Mouse (Mus musculus) B cell, adult 2 months (primary cell): Measurements from ENCODE around the gene Henmt1.
A peak's percentile ranks its signal among the peaks of the same experiment; 100 is the strongest.

Source experiments
- DNase-seq, 2 experiments: peaks; one replicate each; pipeline ENCODE4 v3.0.0; 2022

The Henmt1 gene

DNA sequence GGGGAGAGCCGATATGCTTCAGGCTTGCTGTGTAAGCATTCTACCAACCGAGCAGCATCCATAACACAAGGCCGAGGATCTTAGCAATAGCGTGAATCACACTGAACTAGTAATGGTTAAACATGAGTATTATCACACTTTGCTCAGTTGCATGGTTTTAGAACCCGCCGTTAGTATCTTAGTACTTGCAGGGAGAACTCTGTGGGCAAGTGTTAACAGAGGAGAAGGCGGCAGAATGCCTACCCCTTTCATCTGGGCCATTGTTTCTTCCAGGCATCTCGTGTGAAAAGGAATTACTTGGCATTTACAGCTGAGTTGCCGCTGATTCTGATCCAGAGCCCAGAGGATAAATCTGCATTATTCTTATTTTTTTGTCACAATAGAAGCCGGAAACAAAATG, 1.3 kb downstream of the Henmt1 start:
- DNase-seq, result no peak

DNA sequence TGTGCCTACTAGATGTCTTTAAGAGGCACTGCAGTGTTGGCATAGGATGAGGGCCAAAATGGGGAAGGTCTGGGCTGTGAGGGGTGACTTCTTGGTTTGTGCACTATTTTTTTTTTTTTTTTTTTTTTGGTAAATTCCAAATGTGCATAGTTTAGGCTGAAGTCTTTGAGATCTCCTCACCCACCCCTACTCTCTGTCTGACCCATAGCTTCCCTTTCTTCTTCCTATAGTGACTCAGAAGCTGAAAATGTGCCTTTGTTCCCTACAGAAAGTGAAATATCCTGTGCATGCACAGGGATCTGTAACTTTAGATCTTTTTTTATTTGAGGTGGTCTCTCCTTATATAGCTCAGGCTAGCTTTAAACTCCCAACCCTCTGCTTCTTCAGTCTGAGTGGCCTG, 18.3 kb downstream of the Henmt1 start:
- no peak for DNase-seq

DNA sequence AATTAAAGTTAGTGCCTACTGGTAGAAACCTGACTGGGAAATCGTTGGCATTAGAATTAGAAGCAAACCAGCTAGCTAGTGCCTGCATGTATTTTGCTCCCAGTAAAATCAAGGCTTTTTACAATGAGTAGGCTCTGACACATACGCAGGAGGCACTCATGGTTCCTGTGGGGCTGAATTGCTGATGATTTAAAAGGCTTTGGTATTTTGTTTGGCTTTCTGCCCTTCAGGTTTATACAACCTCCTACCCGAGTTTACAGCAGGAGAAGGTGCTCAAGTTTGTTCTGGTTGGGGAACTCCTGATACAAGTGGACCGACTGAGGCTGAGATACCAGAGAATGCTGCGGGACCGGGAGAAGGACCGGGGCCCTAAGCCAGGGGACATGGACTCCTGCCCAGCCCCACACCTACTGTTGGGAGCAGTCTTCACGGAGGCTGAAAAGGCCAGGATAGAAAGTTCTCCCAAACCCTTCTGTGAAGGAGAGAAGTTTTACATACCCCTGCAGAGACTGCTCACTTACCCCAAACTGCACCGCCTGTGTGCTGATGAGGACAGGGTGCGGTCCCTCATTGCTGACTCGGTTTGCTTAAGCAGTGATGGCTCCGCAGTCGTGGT, 20.1 kb downstream of the Henmt1 start:
- DNase-seq, result no peak

DNA sequence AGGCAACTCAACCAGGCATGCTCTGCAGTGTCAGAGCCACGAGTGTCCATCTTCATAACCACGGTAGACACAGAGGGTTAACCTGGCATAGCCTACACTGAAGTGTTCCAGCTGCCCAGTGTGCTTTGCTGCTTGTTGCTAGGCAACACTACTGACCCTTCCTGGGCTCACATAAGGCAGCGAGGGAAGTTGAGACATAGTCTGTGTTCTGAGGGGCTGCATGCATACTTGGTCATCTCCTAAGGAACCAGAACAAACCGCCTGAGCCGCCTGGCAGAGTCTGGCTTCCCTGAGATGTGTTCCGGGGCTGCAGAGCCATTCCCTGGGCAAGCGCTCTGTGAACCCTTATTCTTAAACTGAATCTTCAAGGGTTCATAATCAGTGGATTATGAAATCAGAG, 21.6 kb downstream of the Henmt1 start:
- no peak for DNase-seq

DNA sequence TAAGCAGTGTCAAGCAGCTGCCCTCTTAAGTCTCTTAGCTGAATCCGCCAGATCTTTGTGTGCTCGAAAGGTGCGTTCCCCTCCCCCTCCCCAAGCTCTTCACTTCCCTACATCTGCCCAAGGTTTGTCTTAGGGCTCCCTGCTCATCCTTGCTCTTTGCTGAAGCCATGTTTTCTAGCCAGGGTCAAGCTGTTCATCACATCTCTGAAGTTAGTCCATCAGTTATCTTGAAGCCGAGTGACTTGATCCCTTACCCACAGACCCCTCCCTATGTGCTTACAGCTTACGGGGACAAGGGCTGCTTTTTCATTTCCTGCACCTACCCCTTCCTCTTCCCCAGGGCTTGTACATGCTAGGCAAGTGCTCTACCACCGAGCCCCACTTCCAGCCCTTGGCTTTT, 22.0 kb downstream of the Henmt1 start:
- DNase-seq, result no peak

DNA sequence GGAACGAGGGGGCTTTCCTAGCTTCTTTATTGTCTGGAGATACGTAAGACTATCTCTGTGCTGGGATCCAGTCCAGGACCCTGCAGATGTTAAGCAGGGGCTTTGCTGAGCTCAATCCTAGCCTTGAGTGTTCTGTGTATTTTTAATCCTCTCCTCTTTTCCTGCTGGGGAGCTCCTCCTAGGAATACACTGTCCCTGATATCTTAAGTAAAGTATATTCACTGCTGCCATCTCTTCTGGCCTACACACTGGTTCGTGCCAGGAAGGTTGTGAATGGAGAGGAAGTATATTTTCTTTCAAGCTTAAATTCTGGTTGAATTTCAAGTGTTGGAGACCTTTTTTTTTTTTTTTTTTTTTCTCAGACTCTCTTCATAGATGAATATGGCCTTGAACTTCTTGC, 23.6 kb downstream of the Henmt1 start:
- no peak for DNase-seq

DNA sequence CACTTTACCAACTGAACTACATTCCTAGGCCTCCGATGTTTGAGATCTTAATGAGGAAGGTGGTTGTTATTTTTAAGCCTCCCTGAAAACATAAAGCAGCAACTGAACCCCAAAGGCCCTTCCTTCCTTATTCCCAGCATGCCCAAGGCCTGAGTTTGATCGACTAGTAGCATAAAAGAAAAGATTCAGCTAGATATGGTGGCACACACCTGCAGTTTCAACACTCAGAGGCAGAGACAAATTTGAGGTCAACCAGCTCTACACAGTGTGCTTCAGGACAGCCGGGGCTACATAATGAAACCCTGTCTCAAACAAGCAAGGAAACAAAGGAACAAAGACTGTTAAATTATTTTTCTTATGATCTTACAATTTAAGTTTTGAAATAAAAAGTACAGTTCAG, 24.1 kb downstream of the Henmt1 start:
- no peak for DNase-seq

DNA sequence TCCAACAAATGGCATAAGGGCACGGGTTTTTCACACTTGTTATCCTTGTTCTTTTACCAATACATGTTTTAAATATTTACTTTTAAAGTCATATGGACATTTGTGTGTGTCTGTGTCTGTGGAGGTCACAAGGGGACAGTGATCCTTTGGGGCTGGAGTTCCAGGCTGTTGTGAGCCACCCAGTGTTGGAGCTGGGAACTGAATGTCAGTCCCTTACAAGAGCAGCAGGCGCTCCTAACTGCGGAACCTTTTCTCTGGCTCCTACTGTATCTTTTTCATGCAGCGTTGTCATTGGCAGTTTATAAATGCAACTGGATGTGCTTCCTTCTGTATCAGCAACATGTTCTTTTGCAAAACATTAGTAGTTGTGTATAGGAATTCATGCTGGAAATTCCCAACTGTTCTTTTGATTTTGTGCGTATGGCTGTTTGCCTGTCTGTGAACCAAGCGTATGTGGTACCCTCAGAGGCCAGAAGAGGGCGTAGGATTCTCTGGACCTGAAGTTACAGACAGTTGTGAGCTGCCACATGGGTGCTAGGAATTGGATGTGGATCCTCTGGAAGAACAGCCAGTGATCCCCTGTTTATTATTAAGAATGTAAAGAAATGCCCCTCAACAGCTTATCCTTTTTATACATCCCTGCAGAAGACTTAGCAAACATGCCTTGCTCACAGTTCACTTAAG, 24.8 kb downstream of the Henmt1 start:
- peak; percentile 11 to 22 for DNase-seq

DNA sequence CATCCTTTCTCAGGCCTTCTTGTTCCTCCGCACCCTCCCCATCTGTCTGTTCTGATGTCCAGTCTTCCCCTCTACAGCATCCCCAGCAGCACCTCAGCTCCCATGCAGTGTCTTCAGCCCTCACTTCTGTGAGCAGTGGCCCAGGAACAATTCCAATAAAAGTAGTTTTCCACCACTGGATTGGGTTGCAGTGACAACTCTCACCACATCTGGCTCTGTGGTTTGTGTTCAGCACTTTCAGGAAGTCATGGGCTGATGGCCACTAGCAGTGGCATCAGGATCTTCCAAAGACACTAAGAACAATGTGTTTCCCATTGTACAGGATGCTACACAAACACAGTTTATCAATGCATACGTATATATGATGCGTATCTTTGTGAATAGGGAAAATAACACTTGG, 26.4 kb downstream of the Henmt1 start:
- no peak for DNase-seq

DNA sequence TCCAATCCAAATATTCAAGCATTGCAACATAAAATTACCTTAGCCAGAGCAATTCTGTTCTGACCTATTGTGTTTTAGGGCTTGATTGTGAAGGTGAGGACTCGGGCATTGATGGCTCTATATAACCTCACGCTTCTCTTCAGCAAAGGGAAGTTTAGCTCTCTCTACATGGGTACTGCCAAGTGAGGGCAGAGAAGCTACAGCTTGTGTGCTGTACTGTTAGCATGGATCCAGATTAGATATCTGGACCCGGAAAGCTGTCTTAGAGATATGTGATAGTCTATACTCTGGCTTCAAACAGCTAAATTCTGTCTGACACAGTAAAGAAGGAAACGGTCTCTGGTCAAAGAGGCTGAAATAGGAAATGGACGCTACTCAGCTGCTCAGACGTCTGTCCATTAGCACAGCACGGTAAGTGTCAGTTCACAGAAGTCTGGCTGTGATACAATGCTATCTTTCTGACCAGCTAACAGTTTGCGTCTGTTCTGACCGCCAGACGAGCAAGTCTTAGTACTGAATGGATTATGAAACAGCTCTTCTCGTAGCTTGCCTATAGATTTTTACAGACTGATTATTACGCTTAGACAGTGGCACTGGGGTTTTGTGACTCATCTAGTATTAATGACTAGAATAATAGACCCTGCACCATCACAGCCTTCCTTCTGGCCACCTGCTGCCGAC, 34.4 kb downstream of the Henmt1 start:
- no peak for DNase-seq

DNA sequence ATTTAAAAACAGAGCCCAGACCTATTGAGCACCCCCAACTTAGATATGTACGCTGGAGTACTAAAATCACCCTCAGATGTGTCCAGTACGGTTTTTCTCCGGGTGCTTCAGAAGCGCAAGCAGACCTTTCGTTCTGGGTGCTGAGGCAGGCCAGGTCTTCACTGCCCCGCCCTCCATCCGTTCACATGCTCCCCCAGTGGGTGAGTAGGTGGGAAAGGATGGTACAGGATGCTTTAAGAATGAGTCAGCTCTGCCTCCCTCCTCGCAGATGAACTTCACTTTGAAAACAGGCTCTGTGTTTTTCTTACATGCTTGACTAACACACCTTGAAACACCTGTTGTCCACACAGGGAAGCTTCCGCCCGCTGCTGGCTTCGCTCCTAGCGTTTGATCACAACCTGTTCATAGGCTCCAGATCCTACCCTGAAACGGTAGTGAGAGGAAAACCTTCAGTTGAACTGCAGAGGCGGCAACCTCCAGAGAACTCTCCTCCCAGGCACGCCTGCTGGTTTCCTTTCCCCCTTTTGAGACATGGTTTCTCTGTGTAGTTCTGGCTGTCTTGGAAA, 35.3 kb downstream of the Henmt1 start:
- DNase-seq, result no peak

DNA sequence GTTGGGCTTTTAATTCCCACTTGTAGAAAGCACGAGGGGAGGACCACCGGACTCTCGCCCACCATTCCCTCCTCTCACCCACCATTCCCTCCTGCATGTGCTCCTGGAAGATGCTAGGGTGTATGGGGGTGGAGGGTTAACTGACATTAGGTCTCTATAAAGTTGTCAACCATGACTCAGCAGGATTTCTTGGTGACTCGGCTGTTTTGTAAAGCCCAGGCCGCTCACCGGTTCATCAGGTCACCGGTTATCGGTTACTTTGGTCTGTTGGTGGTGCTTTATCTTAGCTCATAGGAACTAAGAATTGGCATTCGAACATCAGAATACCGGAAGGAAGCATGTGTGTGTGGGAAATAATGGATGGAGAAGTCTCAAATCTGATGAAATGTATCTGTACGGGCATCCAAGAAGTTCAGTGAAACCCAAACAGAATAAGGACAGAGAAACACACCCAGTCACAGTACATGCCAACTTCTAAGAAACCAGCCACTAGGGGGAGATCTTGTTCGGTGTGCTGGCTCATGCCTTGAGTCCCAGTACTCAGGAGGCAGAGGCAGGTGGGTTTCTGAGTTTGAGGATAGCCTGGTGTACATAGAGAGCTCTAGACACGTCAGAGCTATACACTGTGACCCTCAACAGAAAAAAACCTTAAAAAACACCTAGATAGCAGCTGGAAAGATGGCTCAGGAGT, 37.8 kb downstream of the Henmt1 start:
- peak; percentile 25 to 38 for DNase-seq

DNA sequence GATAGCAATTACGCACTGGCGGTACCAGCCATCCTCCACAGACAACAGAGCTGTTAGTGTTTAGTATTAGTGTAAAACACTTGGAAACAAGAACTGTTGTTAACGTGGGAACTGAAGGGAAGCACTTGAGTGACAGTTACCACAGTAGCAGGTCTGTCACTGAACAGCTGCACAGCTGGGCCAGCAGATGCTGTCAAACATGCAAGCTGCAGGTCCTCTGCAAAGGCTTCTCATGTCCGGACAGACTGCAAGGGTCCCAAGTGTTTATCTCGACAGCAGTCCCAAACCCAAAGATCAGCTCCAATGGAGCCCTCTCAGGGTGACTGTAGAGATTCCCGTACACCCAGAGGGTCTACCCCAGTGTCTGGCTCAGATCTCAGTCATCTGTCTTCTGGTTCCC, 42.3 kb downstream of the Henmt1 start:
- DNase-seq, result no peak

DNA sequence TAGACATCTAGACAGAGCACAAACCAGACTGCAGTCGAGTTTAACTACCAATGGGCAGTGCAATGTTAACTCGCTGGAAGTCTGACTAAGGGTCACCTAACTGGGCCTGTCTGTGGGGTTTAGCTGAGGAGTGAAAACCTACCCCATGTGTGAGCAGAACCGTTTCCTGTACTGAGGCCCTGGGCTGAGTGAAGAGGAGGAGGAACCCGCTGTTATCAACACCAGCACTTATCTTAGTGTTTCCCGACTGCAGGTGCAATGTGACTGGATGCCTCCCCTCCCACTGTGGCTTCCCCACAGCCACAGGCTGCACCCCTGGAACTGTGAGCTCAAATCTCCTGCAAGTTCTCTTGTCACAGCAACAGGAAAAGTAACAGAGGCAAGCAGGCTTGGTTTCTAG, 44.3 kb downstream of the Henmt1 start:
- no peak for DNase-seq

DNA sequence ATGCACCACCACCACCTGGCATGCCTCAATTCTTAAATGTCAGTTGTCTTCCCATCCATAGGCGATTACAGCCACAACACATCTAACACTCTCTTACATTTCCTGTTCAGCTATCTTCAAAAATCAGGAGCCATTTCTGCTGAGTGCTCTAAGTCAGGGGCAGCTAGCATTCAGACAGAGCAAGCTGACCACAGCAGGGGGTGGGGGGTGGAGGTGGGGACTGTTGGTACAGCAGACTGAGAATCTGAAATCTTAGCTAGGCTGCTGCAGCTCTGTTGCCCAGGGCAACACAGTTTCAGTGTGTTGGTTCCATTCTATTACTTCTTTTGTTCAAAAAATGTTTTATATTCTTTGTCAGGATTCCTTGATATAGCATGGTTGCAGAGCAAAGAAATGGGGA, 46.9 kb downstream of the Henmt1 start:
- DNase-seq, result no peak

DNA sequence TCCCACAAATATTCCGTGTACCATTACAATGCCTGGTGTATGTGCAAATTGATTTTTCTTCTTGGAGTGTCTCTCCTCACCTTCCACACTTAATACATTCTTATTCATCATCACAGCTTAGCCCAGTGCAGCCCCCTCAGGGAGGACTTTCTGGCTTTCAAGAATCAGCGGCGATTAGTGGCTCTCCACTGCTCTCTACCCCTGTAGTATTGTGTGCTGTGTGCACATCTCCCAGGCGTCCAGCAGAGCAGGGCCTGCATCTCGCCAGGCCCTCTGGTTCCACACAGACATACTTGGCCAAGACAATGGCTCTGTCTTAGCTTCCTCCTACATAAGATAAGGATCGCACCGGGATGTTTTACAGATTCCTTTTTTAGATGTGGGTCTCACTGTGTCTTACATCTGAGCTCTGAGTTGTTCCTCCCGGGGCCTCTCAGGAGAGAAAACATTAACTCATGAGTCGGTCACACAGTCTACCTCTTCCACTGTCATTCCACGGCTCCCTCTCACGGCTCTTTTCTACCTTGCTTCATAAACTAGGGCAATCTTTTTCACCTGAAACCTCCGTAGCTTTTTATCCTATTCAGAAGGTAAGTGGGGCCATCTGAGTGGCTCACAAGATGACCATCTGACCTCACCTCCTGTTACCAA, 47.5 kb downstream of the Henmt1 start:
- DNase-seq, result no peak

DNA sequence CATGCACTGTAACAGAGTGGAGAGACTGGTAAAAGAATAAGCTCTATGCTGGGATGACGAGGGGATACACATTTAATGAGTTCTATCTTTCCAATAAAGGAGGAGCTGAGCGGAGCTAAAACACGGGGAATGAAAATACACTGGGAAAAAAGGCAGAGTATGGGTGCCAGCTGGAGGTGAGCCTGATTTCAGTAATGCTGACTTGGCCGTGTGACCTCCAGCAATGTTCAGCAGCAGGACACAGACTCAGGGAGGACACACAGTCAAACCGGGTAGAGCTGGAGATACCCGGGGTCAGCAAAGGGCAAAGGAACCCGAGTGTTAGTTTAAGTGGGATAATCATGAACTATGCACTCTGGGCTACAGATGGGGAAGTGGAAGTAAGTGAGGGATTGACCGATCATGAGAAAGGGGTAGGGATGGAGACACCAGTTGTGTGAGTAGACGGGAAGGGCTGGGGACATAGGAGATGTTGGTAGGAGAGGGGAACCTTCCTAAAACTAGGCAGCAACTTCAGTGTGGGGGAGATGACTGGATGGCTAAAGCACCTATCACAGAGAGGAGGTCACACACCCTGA, 50.4 kb downstream of the Henmt1 start:
- no peak for DNase-seq

DNA sequence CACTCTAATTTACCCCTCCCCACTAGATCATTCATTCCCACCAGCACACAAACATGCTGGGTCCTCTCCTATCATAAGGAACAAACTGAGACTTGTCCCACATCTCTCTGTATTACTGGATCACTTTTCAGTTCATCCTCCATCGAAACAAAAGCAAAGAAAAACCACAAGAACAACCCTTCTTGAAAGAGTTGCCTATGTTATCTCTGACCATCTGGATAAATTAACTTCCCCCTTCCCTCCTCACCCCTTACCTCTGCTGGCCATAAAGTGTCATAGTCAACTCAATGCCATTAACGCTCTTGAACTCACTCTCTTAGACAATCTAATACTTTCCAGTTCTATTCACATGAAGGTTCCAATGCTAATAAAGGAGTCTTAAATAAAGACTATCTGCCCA, 54.8 kb downstream of the Henmt1 start:
- no peak for DNase-seq

DNA sequence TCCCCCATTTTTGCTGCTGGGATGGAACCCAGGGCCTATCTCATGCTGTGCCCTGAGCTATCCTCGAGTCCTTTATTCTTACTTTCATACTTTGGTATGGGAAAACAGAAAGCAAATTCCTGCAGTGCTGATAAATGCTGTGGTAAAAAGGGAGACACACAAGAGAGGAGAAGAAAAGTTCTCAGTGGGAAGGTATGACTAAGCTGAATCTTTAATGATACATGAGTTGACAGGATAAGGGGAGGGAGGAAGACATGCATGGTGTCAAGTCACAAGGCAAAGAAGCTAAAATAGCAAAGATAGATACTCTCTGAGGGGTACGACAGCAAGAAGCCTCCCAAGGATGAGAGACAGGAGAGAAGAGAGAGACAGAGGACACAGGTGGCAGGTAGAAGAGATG, 55.7 kb downstream of the Henmt1 start:
- no peak for DNase-seq

DNA sequence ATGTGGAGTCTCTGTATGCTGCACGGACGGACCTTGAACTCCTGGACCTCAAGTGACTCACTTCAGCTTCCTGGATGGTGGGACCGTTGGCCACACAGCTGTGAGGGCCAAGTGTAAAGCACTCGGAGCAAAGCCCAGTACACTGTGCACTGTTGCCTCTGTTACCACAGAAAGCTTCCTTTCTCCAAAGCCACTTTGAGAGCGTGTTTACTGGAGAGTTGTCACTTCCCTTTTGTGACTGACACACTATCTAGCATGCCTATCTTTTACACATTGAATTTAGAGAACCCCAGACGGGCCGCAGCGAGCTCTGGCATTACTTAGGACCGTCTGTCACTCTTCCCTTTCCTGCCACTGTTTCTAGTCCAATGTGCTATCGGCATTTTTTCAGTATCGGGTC, 57.6 kb downstream of the Henmt1 start:
- DNase-seq, result peak; percentile 8 to 10

DNA sequence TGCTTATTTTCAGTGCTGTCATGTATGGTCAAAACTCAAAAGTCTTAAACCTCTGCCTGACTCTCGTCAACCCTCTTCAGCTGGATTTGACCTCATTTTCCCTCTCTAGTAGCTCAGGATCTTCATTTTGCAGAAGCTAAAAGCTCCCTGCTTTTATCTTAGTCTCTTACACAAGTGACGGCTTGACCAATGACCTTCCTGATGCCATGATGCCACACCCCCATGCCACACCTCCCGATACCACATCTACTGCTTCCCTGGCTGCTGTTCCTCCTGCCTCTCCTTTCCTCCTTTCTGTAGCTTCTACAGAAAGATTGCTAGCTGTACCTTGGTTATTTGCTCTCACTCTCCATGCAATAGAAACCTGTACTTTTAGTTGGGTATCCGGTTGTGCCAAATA, 58.1 kb downstream of the Henmt1 start:
- no peak for DNase-seq

DNA sequence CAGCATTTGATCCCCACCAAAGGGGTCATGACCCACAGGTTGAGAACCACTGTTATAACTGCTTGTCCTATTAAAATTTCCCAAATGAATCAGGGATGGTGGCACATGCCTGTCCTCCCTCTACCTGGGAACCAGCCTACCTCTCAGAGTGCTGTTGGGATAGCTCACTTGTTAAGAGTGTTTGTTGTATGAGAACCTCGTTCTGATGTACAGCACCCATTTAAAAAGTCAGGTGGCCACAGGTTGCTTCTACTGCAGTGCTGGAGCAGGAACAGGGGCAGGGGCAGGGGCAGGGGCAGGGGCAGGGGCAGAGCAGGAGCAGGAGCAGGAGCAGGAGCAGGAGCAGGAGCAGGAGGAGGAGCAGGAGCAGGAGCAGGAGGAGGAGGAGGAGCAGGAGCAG, 59.5 kb downstream of the Henmt1 start:
- DNase-seq, result no peak

DNA sequence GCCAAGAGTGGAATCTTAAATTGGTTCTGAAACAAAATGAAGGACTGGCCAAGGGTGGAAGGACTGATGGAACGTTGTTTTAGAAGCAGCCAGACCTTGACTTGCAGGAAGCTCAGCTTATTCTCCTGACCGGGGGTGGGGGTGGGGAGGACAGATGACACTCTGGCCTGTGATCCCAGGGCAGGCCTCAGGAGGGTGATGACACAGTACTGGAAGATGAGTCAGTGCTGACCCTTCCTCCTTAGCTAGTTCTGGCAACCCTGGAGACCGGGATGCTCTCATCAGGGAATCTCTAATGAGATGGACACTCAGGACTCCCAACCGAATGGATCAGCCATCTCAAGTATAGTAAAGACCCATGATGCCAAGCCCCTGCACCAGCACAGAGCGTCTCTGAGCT, 66.1 kb downstream of the Henmt1 start:
- DNase-seq, result no peak
